Mouse (Mus musculus): ENCODE results near the gene Rcor3.

DNA sequence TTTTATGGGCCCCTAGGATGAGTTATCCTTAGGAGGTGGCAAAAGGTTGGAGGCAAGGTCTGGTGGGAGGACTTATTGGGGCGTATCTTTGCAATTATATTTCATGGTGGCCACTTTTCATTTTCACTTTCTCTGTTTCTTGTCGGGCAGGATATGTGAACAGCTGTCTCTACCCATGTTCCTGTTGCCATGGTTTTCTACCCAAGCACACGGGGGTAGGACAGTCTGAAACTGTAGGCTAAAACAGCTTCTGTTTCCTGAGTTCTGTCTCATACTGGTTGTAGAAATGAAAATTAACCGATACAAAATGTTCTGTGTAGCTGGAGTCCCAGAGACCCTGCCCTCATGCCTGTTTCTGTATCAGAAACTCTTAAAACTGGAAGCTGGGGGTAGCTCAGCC, 13.3 kb upstream of the Rcor3 start:
- TF ChIP-seq CTCF (IDR thresholded peaks at IDR 0.05; ENCODE audit: borderline replicate concordance, insufficient read depth, low read depth, low read length): no peak
- no peak for TF ChIP-seq POLR2A (IDR thresholded peaks at IDR 0.05; ENCODE audit: borderline replicate concordance, insufficient read depth, low read length)
